Mouse (Mus musculus) spleen, postnatal 36 days (tissue): ENCODE results near the gene Skap1.

Experiments used
- DNase-seq, 2 experiments: peaks; one replicate each; pipeline ENCODE4 v3.0.0; 2022; ENCODE audit warnings: low spot score in 2 of 2, mixed read lengths in 1 of 2

Gene Skap1

DNA sequence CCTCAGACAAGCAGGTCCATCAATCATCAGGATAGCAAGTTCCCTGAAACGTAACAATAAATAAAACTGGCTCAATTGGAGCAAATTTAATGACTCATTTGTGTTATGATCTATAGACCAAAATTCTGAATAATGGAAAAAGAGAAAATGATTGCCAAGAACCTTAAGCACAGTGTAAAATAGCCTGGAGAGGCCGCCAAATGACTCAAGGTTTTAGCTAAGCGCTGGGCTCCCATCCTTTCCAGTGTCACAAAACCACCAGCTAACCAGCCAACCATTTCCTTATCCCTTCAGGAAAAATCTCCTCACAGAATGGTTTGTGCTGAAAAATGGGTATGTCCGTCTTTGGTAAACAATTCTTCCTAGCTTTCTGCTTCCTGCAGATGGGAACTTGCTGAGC lies 279.5 kb downstream of the Skap1 start:
- DNase-seq, result no peak

DNA sequence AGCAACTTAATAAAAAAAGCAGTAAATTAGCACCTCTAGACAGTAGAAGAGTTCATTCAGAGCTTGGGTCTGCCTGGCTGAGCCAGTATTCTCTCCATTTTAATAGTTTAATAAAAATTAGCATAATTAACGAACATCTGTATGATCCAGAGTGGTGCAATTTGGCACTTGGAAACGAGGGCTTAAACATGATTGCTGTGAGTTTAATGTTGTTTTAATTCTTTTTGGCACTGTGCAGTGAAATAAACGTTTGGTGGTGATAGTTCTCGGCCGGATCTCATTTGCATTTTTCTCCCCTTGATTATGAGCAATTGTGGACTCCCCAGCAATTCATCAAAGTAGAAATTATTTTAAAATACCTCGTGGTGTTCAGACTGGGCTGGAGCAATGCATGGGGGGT lies 282.3 kb downstream of the Skap1 start:
- no peak for DNase-seq

DNA sequence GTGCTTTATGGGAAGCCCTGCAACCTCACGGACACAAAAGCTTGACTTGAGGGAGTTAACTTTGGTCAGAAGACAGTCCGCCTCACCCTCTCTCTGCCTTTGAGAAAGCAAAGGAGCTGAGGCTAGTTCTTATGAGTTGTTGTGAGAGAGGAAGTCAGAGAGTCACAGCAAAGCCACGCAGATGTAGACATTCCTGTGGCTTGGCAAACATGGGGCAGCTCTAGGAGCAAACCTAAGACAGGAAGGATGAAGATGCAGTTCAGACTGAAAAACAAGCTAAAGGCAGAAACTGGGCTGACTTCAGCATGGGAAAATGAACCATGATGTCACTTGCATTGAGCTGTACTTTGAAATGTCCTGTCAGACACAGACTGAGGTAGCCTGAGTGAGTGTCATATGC lies 283.2 kb downstream of the Skap1 start:
- no peak for DNase-seq

DNA sequence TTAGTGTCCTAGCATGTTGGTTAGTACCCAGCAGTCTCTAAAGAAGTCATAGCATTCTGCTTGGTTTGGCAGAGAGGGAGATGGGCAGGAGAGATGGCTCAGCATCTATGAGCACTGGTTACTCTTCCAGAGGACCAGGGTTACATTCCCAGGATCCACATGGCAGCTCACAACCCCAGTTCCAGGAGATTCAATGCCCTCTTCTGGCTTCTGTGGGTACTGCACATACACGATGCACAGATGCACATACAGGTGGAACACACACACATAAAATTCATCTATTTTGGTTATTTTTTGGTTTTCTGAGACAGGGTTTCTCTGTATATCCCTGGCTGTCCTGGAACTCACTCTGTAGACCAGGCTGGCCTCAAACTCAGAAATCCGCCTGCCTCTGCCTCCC lies 290.9 kb downstream of the Skap1 start:
- DNase-seq, result no peak

DNA sequence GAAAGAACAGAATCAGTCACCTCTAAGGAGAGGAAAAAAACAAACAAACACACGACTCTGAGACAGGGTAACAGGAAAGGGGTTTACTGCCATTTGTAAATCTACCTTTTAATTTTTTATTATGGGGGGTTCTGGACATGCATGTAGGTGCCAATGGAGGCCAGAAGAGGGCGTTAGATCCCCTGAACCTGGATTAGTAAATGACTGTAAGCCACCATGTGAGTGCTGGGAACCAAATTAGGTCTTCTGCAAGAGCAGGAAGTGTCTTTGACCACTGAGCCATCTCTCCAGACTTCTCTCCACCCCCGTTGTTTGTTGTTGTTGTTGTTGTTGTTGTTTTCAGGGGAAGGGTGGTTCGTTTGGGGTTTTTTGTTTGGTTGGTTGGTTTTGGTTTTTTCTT lies 293.0 kb downstream of the Skap1 start:
- no peak for DNase-seq

DNA sequence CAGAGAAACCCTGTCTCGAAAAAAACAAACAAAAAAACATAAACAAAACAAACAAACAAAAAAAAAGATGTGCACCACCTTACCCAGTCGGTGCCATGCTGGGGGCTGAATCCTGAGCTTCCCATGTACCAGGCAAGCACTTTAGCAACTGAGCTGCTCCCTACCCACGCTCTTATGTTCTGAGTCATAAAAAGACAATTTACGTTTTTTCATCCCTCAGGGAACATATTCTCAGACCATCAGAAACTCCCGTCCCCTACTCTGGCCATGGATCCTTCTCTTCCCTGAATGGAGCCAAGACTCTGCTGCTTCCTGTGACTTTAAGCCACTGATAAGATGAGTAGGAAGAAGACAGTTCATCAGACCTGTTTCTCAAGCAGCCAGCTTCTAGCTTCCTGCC lies 294.0 kb downstream of the Skap1 start:
- no peak for DNase-seq

DNA sequence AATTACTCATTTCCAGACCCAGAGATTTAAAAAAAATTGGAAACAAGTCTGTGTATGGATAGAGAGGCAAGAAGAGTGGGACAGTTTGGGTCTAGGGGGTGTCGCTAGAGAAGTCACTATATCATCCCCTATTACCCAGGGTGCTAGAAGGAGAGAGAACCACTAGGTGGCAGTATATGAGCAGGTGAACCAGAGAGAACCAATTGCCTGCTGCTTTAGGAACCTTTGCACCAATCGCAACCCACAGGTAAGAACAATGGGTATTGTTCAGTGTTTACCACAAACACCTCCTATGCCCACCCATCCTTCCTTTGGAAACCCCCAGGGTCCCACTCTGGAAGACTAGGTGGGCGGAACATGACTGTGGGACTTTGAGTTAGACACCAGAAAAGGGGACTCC lies 295.6 kb downstream of the Skap1 start:
- DNase-seq, result peak; percentile 64 to 78

DNA sequence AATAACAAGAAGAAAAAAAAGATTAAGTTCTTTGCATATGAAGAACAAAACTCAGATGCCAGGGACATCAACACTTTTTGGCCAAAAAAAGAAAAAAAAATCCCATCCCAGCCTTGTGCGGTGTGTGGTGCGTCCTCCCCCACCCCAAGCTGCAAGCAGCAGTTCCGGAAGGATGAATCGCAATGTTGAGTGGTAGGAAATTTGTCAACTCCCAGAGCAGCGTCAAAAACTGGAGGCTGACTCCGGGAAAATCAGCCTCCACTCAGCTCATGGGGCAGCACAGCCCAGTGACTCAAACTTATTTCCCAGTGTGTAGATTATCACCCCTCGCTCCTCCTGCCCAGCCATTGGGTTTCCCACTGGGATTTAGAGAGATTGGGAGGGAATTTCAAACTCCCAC lies 297.6 kb downstream of the Skap1 start:
- DNase-seq, result no peak

DNA sequence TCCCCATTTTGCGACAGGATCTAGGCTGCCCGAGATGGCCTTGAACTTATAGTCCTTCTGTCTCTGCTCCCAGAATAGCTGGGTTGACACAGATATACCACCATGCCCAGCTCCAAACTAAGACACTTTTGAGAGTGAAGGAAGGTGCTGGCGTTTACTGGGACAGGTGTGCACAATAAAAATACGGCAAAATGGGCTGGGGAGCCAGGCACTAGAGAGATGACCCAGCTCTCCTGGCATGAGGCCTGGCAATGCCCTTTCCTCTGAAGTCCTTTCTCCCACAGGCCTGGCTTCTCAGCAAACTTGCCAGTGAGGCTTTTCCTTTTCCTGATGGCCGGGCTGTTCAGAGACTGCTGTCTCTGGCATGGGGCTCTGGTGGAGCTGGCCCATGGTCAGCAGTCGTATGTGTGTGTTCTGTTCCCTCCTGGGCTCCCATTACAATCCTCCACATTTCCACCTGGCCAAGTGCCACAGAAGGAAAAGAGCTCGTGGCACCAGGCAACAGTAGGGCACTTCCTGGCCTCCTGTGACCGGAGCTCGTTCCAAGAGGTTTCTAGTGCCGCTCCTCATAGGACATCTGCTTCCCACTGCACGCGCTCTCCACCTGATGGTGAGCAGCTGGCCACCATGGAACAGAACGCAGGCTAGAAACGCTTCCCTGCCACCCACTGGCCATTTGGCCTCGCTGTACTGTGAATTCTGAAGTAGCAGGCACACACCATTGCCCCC lies 298.5 kb downstream of the Skap1 start:
- no peak for DNase-seq

DNA sequence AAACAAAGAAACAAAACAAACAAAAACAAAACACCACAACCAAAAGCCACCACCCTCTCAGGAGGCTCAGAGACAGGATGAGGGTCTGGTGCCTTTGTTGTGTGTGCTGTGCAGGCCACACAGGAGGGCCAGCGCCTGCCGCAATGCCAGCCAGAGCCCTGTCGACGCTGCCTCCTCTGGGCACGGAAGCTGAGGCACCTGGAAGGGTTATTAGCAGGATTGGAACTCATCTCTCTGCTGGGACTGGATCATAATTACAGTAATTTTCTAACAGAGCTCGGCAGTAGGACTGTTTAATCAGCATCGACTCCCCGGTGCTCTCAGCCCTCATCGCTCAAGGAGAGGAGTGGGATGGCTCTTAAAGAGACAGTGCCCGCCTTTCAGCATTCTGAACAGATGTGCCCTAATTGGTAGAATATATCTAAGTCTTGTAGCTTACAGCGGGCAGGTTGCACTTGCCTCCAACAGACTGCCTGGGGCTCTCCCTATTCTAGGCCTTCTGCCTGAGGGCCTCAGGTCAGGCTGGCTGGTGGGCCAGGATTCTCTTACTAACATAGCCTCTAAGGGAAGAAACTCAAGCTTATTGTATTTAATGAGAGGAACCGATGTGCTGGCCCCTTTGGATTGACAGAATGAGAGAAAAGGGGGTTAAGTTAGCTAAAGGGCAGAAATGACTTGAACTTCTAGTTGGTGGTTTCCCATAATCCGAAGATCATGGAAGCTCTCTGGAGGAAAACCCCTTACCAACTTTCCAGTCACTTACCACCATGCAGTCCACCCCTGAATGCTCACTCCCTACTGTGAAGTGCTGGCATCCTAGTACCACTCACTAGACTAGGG lies 300.3 kb downstream of the Skap1 start:
- no peak for DNase-seq

DNA sequence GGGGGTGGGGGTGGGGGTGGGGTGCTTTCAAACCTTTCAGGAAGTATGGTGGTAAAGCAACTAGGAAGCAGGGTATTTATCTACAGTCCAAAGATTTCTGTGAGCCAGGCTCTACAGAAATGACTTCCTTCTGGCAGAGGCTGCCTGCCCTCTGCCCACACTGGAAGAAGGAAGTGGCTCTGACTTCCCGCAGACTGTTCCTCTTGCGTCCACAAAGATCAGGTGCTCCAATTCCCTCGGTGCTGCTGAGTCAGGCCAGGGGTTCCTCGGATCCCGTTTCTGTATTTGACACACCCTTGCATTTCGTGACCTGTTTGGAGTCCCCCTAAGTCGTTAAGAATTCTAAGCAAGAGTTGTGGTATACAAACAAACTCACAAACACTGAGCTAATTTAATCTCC lies 301.3 kb downstream of the Skap1 start:
- peak in 1 of 2 experiments; percentile 42 for DNase-seq

DNA sequence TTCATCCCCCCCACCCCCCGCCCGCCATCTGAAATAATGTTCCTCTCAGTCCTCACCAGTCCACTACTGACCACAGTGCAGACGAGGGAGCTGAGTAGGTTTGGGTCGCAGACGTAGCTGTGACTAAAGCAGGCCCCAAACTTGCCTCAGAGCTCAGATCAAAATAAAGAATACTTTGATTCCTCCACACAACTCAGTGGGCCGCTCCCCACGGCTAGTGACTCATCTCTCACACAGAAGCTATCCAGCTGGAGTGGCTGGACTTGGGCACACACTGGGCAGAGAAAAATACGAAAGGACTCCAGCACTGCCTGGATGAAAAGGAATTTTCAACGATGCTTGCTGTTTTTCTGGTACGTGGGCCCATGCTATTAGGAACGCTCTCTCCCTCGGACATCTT lies 302.2 kb downstream of the Skap1 start:
- no peak for DNase-seq

DNA sequence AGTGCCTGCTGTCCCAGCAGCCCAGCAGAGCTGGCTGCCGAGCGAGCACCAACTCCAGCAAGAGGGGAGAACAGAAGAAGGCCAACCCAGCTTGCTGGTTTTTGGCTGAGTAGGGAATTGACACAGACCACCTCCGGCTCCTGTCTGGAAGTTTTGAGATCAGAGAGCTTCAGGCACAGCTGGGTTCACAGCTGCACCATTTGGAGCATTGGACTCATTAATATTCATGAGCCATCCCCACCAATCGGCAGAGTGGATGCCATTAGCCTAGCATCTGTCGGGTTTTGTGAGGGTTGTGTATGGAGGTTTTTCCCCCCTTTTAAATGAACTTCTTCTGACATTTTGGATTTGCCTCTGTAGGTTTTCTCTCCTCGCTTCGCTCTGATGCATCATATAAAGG lies 302.7 kb downstream of the Skap1 start:
- DNase-seq, result no peak

DNA sequence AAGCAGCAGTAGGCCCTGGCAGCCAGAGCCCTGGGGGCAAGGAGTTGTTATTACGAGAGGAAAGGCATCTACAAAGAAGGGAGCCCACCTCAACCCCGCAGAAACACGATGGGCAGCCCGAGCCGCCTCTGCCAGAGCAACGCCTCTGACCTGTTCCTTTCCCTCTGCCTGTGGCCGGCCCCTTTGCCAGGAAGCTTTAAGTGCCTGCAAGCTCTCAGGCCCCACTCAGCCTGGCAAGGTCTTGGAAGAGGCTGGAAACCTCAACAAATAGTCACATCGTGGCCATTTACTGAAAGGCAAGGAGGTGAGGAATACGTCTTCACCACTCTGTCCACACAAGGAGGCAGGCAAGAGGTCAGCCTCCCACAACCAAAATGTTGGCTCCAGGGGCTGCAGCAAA lies 303.8 kb downstream of the Skap1 start:
- no peak for DNase-seq

DNA sequence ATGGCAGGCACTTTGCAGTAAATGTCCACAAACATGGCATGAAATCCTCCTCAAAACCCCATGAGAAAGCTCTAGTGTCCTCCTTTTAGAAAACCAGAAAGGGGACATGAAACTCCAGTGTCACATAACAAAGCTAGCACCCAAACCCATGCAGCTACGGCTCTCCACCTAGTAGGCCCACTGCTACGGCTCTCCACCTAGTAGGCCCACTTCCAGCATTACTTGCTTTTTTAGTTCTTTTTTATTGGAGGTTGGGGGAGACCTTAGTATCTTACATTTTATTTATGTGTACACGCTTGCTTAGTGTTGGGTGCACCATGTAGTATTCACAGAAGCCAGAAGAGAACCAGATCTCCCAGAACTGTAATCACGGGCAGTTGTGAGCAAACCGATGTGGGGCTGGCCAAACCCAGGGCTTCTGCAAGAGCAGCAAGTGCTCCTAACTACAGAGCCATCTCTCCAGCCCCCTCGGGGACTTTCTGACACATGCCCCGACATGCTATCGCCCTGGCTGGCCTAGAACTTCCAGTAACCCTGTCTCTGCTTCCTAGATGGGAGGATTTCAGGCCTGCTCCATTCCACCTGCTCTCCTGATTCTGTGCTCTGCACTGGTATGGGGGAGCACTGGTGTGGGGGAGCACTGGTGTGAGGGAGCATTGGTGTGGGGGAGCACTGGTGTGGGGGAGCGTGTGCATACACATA lies 307.0 kb downstream of the Skap1 start:
- no peak for DNase-seq

DNA sequence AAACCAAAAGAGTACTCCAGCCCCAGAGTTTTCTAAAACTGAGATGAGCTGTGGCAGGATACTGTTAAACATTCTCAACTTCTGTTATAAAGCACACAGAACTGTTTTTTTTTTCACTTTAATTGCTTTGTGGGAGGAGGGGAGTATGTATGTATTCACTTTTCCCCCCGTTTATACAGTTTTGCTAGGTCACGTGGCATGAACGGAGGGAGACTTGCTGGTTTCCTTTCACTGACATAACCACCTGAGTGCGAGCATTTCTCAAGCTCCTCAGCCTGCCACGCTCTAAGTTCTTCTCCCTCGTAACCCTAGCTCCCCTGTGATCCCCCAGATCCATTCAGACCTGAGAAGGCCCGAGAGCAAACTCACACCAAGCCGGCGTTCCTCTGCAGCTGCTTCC lies 308.0 kb downstream of the Skap1 start:
- DNase-seq, result no peak

DNA sequence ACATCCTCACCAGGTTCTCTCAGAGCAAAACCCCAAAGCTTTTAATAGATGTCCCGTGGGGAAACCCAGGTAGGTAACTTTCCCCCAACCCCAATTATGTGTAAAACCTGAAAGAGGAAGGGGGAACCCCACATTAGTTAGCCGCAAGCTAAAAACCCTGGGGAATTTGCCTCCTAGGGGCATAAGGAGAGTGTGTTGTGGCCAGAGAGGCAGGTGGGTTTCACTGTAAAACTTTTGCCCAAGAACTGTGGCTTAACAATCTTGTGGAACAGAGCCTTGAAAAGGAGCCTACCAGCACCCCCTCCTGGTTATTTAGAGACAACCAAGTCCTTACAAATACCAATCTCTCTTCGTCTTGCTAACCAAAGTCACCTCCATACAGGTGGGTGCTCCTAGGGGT lies 310.1 kb downstream of the Skap1 start:
- peak; percentile 79 to 83 for DNase-seq

DNA sequence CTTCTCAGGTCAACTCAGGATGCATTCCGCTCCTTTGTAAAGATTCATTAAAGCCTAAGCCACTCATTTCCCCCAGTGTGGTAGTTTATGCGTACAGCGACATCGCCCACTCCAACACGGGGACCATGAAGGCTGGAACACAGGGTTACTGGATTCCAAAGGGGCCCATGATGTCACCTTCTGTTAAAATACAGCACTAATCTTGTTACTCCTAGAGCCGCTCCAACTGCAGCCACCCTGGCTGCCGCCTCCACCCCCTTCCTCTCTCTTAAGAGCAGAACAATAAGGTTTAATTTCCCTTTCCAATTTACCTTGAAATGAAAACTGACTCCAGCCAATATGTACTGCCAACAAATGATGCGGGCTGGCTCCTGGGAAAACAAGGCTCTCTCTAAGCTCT lies 310.7 kb downstream of the Skap1 start:
- no peak for DNase-seq

DNA sequence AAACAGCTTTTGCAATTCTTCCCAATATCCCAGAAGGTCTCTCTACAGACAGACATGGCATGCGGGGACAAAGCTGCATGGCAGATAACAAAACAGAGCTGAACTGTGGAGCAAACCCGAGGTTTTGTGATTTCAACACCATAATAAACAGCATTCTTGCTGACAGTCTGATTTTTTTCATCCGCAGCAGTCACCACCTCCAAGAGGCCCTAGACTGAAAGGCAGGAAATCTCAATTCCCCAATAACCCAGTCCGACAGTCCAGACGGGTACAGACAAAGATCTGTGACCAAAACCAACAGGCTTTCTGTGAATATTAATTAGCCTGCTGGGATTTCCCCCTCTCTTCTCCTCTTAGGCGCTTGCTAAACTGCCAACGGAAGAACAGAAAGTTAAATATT lies 311.3 kb downstream of the Skap1 start:
- DNase-seq, result peak in 1 of 2 experiments; percentile 34

DNA sequence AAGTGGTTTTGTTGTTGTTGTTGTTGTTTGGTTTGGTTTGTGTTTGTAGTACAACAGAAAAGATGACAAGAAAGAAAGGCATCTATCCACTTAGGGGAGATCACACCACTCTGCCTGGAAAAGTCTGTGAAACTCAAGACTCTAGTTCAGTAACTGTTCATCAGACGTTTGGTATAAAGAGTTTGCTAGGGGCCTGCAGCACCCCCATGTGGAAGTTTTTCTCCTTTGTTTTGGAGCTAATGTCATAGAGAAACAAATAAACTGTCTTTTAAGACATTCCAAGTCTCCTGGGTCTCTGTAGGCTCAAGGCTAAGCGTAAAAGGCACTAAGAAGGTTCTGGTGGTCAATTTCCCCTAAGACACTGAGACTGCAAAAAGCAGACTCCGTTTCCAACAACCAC lies 311.7 kb downstream of the Skap1 start:
- no peak for DNase-seq

DNA sequence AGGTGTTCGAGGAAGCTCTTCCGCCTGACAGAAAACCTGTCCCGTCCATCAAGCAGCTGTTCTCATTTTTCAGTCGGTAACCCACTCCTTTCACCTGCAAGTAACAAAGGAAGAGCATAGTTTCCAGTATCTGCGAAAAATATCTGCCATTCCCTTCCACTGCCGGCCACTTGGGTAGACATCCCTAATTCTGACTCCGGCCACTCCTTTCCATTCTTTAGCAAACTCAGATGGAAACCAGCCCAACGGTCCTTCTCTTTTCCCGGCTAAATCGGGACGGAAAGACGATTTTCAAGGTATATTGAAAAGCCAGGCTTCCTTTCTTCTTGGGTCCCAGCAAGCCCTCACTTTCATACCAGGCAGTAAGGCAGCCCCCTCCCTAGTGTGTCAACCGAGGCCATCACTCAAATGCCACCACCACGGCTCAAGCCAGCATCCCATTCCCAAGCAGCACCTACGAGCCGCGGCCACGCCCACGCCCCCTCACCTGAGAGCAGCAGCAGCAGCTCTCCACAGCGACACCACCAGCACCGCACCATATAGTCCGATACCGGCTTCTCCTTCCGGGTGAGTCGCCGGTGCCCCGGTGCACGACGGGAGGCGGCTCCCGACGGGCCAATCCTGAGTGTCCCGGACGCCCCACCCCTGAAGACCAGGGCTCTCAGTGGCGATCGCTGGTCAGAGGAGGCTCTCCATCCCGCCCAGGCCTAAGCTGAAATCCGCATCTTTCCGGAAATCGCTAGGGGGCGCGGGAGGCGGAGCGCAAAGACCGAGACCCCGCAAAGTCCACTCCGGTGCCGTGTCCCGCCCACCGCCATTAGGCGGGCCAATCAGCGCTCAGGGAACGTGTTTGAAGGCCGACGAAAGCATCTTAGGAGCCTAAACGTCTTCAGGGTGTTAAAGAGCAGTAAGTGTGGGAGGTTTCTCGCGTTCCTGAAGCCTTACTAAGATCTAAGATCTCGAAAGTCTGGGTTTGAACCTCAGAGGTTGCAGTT lies 312.9 kb downstream of the Skap1 start, which contains the start of gene Snx11:
Snx11 (minus strand) TSS at position 592 of the 995 bp plus-strand sequence.
- DNase-seq, result peak; percentile 100
